Mouse (Mus musculus) intestine, embryonic 15.5 days (tissue): ENCODE data around the gene Tex46. TPM values are rescaled to one million over a fixed set of nuclear protein-coding genes. Genes with fewer than 3 reads are reported as not detected.
A peak's percentile ranks its signal among the peaks of the same experiment; 100 is the strongest.

Experiments used
- ATAC-seq: fragments of 200-750 bp; cut with Nextera tagmentation; 2 replicates; pipeline ENCODE4 v1.8.0; 2017; ENCODE audit warnings: moderate TSS enrichment, moderate library complexity
- H3K27ac ChIP-seq: fragments of 300-500 bp; sonication (generic); 2 replicates; pipeline ENCODE4 v1.5.1; 2015; ENCODE audit warnings: mild to moderate bottlenecking, inconsistent platforms
- H3K27me3 ChIP-seq: fragments of 300-500 bp; sonication (generic); replicated peaks from 2 replicates; pipeline ENCODE4 v1.6.1; 2015; ENCODE audit warnings: inconsistent platforms
- H3K36me3 ChIP-seq: fragments of 300-500 bp; sonication (generic); 2 replicates; pipeline ENCODE4 v1.6.1; 2015; ENCODE audit warnings: inconsistent platforms
- H3K4me1 ChIP-seq: fragments of 300-500 bp; sonication (generic); replicated peaks from 2 replicates; pipeline ENCODE4 v1.6.1; 2015; ENCODE audit warnings: inconsistent platforms
- H3K4me2 ChIP-seq: fragments of 300-500 bp; sonication (generic); replicated peaks from 2 replicates; pipeline ENCODE4 v1.6.1; 2015; ENCODE audit warnings: mild to moderate bottlenecking, inconsistent platforms
- H3K4me3 ChIP-seq: fragments of 300-500 bp; sonication (generic); replicated peaks from 2 replicates; pipeline ENCODE4 v1.5.1; 2015; ENCODE audit warnings: inconsistent platforms
- H3K9ac ChIP-seq: fragments of 300-500 bp; sonication (generic); 2 replicates; pipeline ENCODE4 v1.6.1; 2015; ENCODE audit warnings: inconsistent platforms
- H3K9me3 ChIP-seq: fragments of 300-500 bp; sonication (generic); 2 replicates; pipeline ENCODE4 v1.6.1; 2016; ENCODE audit warnings: inconsistent platforms
- WGBS: fragments of 180-500 bp; shearing (Covaris S2); methylation state at CpG from one replicate; pipeline ENCODE4 v1.1.7; 2015; 5-methylcytosine and 5-hydroxymethylcytosine counted together
- polyA plus RNA-seq: library from polyadenylated mRNA; unstranded; fragments of >200 nt; fragmentation: Nextera tagmentation; extraction: Ambion mirVana; gene quantifications from 2 replicates; pipeline ENCODE4 v1.2.1, GENCODE M21; 2015

The Tex46 gene
- polyA plus RNA-seq, 1 experiment from 2014 or later: not detected

DNA sequence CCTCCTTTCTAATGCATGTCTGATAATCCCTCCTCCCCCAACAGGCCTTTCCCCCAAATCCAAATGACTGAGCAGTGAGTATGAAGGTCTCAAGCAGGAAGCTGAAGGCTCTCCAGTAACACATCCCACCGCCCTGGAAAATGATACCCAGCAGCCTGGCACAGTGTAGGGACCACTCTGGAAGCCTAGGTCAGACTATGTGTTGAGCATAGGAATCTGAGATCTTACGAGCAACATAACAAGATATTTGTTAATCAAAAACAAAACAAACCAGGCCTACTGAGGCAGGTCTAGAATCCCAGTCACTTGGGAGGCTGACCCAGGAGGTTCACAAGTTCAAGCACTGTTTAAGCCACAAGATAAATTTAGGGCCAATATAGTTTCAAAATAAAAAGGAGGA, 9.7 kb upstream of the Tex46 start:
- no peaks in the 10 kb centered on the region for H3K27me3 ChIP-seq
- peak overlapping the region; percentile 99; the same call in 1 of the 2 replicates for H3K4me3 ChIP-seq
- no peaks in the 10 kb centered on the region for H3K9me3 ChIP-seq
- H3K4me1 ChIP-seq: peaks cover 9% of the 10 kb centered on the region; the same call in 1 of the 2 replicates
- no peaks in the 10 kb centered on the region for H3K36me3 ChIP-seq
- H3K4me2 ChIP-seq: peak overlapping the region; percentile 58
- no peak overlapping the region for H3K27ac ChIP-seq
- no peak for ATAC-seq
- 82% methylated on average over 2 of the region's 2 CpGs for WGBS
- no peak overlapping the region for H3K9ac ChIP-seq

DNA sequence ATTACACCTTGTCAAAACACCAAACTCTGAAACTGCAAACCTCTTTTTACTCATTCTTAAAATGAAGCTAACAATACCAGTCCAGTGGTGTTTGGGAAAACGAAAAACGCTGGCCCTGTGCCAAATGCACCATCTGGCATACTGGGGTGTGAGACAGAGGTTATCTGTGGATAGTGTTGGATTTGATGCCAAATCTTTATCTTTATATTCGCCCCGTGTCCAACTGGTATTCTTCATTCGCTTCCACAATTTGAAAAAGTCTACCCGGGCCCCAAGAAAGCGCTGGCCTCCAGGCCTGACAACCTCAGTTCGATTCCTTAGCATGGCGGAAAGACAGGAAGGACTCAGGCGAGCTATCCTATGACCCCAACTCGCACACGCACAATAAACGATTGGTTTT, 8.8 kb upstream of the Tex46 start:
- 1% methylated on average over 13 of the region's 13 CpGs for WGBS

DNA sequence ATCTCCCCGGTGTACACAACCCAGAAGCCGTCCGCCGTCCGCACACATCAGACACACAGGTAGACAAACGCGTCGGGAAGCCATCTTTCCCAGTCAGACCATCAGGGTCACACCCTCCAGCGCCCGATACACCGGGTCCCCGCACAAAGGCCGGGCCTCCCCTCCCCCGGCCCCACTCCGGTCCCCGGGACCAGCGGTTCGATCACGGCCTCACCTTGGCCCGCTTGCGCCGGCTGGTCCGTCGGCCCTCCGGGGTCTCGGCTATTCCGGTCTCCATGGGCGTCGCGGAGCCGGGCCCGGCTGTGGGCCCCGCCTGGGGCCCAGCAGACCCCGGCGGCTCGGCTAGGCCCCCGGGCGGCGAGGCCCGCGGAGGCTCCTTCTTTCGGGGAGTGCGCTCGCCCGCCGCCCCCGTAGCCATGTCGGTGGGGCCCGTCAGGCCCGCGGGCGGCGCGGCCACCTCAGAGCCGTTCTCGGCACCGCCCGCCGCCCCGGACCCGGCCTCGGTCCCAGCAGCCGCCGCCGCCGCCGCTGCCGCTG, 8.2 kb upstream of the Tex46 start:
- Histone ChIP-seq H3K27me3 (no peaks in the 10 kb centered on the region), H3K36me3 (no peaks in the 10 kb centered on the region), H3K4me2 (peak overlapping the region; percentile 58), H3K27ac (peak overlapping the region; percentile 89), H3K9me3 (no peaks in the 10 kb centered on the region), H3K4me3 (peak overlapping the region; percentile 99), H3K9ac (peak overlapping the region; percentile 99), H3K4me1 (peaks cover 6% of the 10 kb centered on the region; the same call in 1 of the 2 replicates)
- under 1% methylated on average over 55 of the region's 68 CpGs for WGBS
- ATAC-seq: peak; percentile 69

More for the DNA sequence above, 8.8 kb upstream of the Tex46 start:
- Histone ChIP-seq H3K4me3 (peak overlapping the region; percentile 99), H3K4me1 (peaks cover 6% of the 10 kb centered on the region; the same call in 1 of the 2 replicates), H3K36me3 (no peaks in the 10 kb centered on the region), H3K9me3 (no peaks in the 10 kb centered on the region), H3K27ac (peak overlapping the region; percentile 89), H3K9ac (peak overlapping the region; percentile 99), H3K4me2 (peak overlapping the region; percentile 58), H3K27me3 (no peaks in the 10 kb centered on the region)
- no peak for ATAC-seq

DNA sequence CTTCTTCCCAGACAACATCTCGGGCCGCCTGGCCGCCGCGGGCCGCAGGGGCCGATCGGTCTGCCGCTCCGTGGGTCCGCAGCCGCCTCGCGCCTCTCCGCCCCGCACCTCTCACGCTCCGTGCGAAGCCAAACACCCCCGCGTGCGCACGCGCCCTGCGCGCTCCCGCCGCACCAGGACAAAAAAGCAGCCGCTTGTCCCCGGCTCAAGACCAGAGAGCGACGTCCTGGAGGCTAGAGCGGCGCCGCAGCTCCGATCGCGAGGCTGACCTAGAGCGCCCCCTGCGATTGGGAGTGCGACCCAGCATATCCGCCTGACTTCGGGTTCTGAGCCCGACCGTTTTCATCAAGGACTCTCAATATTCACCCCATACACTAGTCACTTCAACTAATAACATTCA, 7.7 kb upstream of the Tex46 start, which contains the start of gene Kdm1a:
TSS of gene Kdm1a (minus strand) at position 156 of the 400 bp plus-strand sequence.
- no peaks in the 10 kb centered on the region for H3K27me3 ChIP-seq

DNA sequence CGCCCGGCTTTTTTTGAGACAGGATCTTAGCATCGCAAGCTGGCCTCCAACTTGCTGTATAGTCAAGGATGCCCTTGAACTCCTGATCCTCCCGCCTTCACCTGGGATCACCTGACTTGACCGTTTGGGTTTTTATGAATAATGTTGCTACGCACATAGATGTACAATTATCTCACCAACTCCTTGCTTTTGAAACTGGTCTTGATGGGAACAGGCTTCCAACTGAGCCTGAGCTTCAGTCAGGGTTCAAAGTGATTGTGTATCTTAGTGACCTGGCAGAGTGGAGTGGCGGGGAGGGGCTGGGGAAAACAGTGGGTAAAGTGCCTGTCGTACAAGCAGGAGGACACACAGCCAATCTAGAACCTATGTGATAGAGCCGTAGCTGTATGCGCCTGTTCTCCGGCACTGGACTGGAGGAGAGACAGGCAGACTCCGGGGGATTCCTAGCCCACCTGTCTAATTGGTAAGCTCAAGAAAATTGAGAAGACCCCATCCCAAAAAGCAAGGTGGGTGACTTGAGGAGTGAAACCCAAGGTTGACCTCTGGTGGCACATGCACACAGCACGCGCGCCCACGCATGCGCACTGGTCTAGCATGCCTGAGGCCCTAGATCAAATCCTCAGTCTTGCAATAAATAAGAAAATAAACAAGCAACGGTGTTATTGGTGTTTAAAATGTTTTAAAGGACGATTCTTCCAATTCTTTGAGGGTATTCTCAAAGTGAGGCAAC, 4.3 kb upstream of the Tex46 start:
- Histone ChIP-seq H3K4me1 (0 out of 2 replicates have a peak, but pooled peaks cover under 1% of the 10 kb centered on the region), H3K27ac (no peak overlapping the region), H3K4me2 (no peak overlapping the region), H3K4me3 (no peak overlapping the region), H3K36me3 (no peaks in the 10 kb centered on the region), H3K27me3 (no peaks in the 10 kb centered on the region), H3K9me3 (no peaks in the 10 kb centered on the region), H3K9ac (no peak overlapping the region)
- no peak for ATAC-seq
- WGBS: 89% methylated on average over 19 of the region's 19 CpGs

More for the DNA sequence above, 7.7 kb upstream of the Tex46 start, which contains the start of gene Kdm1a:
- peak; percentile 91 for ATAC-seq
- Histone ChIP-seq H3K4me2 (peak within 1 kb of the TSS; percentile 58), H3K9me3 (no peaks in the 10 kb centered on the region), H3K4me3 (peak within 1 kb of the TSS; percentile 99), H3K4me1 (peaks cover 6% of the 10 kb centered on the region; the same call in 1 of the 2 replicates), H3K9ac (peak within 1 kb of the TSS; percentile 99), H3K27ac (peak within 1 kb of the TSS; percentile 89), H3K36me3 (no peaks in the 10 kb centered on the region)
- under 1% methylated on average over 32 of the region's 45 CpGs for WGBS

DNA sequence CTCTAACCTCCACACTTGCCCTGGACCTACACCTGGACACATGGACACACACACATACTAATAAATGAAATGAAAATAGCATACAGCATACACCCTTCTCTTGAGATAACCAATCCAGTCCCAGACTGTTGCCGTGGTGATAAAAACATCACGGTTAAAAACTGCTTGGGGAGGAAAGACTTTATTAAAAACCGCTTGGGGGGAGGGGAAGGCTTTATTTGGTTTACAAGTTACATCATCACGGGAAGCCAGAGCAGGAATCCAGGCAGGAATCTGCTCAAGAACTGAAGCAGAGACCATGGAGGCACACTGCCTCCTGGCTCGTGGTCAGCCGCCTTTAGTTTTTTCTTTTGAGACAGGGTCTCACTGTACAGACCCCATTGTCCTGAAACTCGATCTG, 3.4 kb downstream of the Tex46 start:
- Histone ChIP-seq H3K4me2 (no peak overlapping the region), H3K27ac (no peak overlapping the region), H3K4me1 (no peaks in the 10 kb centered on the region), H3K27me3 (no peaks in the 10 kb centered on the region), H3K9me3 (no peaks in the 10 kb centered on the region), H3K36me3 (no peaks in the 10 kb centered on the region), H3K9ac (no peak overlapping the region), H3K4me3 (no peak overlapping the region)
- ATAC-seq: no peak
- WGBS: 56% methylated on average over 7 of the region's 7 CpGs

DNA sequence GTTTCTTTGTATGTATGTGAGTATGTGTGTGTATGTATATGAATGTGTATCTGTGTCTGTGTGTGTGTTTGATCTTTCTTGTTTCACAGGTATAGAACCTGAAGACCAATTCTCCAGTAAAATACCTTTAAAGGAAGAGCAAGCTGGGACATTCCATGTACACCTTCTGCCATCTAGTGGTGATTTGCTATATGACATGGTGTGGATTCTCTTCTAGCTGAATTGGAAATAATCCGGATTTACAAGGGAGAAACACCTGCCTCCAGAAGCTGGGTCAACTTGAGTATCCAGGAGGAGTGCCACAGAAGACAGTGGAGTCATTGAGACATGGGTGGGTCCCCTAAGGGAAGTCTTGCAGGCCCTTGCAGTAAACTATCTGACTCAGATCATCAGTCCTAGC, 11.1 kb downstream of the Tex46 start:
- H3K4me1 ChIP-seq: no peaks in the 10 kb centered on the region
- H3K9ac ChIP-seq: no peak overlapping the region
- no peaks in the 10 kb centered on the region for H3K27me3 ChIP-seq
- H3K27ac ChIP-seq: no peak overlapping the region
- H3K4me3 ChIP-seq: no peak overlapping the region
- H3K36me3 ChIP-seq: no peaks in the 10 kb centered on the region
- H3K9me3 ChIP-seq: no peaks in the 10 kb centered on the region
- no peak for ATAC-seq
- H3K4me2 ChIP-seq: no peak overlapping the region
- 3% methylated on average over 1 of the region's 1 CpGs for WGBS

DNA sequence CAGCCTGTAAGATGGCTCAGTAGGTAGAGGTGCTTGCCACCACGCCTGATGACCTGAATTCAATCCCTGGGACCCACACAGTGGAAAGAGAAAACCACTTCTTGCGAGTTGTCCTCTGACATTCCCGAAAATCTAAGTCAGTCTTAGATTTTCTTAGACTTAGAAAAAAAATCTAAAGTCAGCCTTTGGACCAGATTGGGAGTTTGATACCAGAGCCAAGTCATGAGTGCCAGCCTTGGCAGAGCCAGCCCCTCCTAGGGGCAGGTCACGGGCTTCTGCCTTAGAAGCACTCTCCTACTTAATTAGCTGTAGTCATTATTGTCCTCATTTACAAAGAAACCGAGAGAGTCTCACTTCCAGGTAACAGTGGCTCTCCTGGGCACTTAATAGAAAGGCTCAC, 11.7 kb downstream of the Tex46 start:
- Histone ChIP-seq H3K4me1 (no peaks in the 10 kb centered on the region), H3K9me3 (no peaks in the 10 kb centered on the region), H3K36me3 (no peaks in the 10 kb centered on the region), H3K27me3 (no peaks in the 10 kb centered on the region), H3K27ac (no peak overlapping the region), H3K4me2 (no peak overlapping the region), H3K9ac (no peak overlapping the region), H3K4me3 (no peak overlapping the region)
- no peak for ATAC-seq
- 57% methylated on average over 5 of the region's 5 CpGs for WGBS

DNA sequence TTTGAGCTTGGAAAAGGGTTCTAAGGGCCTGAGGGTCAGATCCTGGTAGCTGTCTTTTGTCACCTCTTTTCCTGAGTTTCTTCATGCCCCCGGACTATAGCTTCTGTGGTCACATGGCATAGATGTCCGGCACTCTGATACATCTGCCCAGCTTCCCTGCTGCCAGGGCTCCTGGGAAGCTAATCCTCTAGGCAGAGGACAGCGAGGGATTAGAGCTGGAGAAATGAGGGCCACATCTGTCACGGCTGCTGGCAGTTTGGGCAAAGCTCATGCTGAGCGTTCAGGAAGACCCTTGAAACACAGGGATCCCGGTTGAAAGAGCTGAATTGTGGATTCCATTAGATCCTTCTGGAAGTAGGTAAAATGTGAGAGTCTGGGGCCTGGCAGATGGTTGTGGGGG, 12.2 kb downstream of the Tex46 start, which contains the start of gene Lactbl1:
TSS of gene Lactbl1 (plus strand) at position 234 of the 400 bp plus-strand sequence.
- Histone ChIP-seq H3K36me3 (no peaks in the 10 kb centered on the region), H3K9me3 (no peaks in the 10 kb centered on the region), H3K27me3 (no peaks in the 10 kb centered on the region), H3K9ac (no peak within 1 kb of the TSS), H3K4me1 (no peaks in the 10 kb centered on the region), H3K4me3 (no peak within 1 kb of the TSS), H3K4me2 (no peak within 1 kb of the TSS), H3K27ac (no peak within 1 kb of the TSS)
- no peak for ATAC-seq
- 58% methylated on average over 6 of the region's 6 CpGs for WGBS

DNA sequence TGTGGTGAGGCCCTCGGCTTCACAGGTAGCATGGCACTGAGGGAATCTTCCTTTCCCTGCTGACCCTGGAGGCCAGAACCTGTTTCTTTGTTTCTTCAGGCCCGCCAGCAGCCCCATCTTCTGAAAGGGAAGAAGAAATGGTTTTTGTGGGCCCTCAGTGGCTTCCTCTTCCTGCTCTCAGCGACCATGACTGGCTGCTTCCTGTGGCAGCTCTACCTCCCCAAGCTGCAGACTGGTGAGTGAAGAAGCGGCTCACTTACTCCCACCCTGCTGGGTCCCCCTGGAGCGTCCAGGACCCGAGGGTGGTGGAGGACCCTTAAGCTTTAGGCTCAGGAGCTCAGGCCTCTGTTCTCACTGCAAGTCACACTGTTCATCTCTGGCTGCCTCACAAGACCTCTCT, 16.4 kb downstream of the Tex46 start:
- H3K9ac ChIP-seq: no peak overlapping the region
- no peak for ATAC-seq
- H3K27me3 ChIP-seq: no peaks in the 10 kb centered on the region
- H3K4me1 ChIP-seq: no peaks in the 10 kb centered on the region
- no peak overlapping the region for H3K27ac ChIP-seq
- no peaks in the 10 kb centered on the region for H3K36me3 ChIP-seq
- H3K9me3 ChIP-seq: no peaks in the 10 kb centered on the region
- WGBS: 67% methylated on average over 6 of the region's 6 CpGs
- H3K4me3 ChIP-seq: no peak overlapping the region
- no peak overlapping the region for H3K4me2 ChIP-seq

DNA sequence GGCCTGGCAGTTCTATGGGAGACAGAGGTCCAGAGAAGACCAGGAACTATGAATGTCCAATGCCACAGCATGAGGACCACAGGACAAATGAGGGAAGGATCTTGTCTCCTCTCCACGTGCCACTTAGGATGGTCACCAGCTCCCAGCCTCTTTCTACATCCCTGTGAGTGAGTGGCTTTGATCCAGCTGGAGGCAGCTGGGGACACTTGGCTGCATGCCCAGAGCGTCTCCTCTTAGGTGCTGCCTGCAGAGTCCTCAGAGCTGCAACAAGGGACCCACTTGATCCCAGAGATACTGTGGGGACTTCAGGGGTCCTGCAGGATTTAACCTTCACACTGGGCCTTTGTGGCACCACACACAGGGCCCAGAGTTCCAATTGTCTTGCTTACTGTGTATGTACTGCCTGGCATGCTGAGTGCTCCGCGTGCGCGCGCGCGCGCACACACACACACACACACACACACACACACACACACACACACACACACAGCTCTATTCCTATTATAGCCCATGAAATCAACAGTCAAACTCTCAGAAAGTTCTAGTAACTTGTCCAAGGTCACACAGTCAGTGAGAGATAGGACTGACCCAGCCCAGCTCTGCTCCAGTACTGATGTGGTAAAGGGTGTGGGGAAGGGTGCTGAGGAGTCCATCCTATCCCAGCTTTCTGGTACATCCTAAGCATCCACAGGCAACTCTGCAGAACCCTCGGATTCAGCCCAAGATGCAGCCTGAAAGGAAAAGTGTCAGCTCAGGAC, 21.2 kb downstream of the Tex46 start:
- H3K27ac ChIP-seq: no peak overlapping the region
- no peak for ATAC-seq
- no peak overlapping the region for H3K4me3 ChIP-seq
- no peaks in the 10 kb centered on the region for H3K9me3 ChIP-seq
- H3K27me3 ChIP-seq: peaks cover under 1% of the 10 kb centered on the region; the same call in 1 of the 2 replicates
- 82% methylated on average over 11 of the region's 11 CpGs for WGBS
- H3K4me2 ChIP-seq: no peak overlapping the region
- H3K36me3 ChIP-seq: no peaks in the 10 kb centered on the region
- H3K4me1 ChIP-seq: no peaks in the 10 kb centered on the region
- H3K9ac ChIP-seq: no peak overlapping the region

DNA sequence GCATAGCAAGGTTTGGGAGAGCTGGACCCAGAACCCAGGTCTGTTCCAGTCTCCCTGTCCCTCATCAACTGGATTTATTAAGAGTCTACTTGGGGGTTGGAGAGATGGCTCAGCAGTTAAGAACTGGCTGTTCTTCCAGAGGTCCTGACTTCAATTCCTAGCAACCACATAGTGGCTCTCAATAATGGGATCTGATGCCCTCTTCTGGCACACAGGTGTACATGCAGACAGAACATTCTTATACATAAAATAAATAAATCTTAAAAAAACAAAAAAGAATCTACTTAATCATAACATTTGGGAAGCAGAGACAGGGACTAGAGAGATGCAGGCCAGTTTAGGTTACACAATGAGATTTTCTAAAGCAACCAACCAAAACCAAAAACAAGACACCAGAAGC, 25.8 kb downstream of the Tex46 start:
- H3K4me1 ChIP-seq: peaks cover 17% of the 10 kb centered on the region; the same call in 1 of the 2 replicates
- H3K9ac ChIP-seq: no peak overlapping the region
- no peaks in the 10 kb centered on the region for H3K36me3 ChIP-seq
- H3K27me3 ChIP-seq: peaks cover 25% of the 10 kb centered on the region
- H3K9me3 ChIP-seq: no peaks in the 10 kb centered on the region
- H3K4me3 ChIP-seq: no peak overlapping the region
- no peak overlapping the region for H3K4me2 ChIP-seq
- no peak overlapping the region for H3K27ac ChIP-seq
- ATAC-seq: no peak
